Mouse (Mus musculus) CD4-positive, CD25-positive, alpha-beta regulatory T cell (primary cell): ENCODE data around the gene Tbcd. TPM values are rescaled to one million over a fixed set of nuclear protein-coding genes. Genes with fewer than 3 reads are reported as not detected.

Experiments used
- polyA plus RNA-seq: library from polyadenylated mRNA; unstranded; fragments of 100-300 nt; shearing (Covaris generic); gene quantifications from one replicate; pipeline ENCODE4 v1.2.1, GENCODE M21; 2017

Gene Tbcd
- 48.9 TPM for polyA plus RNA-seq

DNA sequence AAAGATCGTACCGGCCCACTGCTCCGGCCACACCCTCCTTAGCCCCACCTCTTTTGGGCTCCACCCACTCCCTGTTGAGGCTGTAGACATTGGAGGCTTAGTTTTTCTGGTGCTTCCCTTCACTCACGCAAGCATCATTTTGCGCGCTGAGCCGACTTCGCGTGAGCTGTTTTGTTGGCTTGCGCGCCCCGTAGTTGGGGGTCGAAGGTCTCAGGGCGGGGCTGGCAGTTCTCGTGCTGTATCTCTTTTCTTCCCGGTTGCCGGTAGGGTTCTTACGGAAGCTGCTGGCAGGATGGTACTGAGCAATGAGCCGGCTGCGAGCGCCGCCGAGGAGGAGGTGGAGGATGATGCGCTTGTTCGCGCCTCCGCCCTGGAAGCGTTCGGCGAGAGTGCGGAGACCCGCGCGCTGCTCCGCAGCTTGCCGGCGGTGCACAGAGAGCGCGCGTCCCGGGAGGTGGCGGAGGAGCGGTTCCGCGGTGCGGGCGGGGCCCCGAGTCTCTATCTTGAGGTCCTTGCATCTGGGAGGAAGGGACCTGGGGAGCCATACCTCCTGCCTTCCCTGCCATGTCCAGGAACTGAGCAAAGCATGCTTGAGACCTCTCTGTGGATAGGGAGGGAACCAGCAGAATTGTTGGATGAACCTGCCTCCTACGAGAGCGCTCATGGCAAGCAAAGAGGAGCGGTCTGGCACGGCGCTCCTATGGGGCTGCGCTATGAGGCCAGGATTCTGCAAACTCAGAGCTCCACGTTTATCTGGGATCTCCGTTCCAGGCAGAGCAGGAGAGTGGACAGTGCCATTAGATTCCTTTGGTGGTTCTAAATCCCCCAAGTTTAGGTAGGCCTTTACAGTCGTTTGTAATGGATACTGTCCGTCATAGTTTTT lies at the start of gene Tbcd:
TSS of gene Tbcd (plus strand) at position 197 of the 883 bp plus-strand sequence.

DNA sequence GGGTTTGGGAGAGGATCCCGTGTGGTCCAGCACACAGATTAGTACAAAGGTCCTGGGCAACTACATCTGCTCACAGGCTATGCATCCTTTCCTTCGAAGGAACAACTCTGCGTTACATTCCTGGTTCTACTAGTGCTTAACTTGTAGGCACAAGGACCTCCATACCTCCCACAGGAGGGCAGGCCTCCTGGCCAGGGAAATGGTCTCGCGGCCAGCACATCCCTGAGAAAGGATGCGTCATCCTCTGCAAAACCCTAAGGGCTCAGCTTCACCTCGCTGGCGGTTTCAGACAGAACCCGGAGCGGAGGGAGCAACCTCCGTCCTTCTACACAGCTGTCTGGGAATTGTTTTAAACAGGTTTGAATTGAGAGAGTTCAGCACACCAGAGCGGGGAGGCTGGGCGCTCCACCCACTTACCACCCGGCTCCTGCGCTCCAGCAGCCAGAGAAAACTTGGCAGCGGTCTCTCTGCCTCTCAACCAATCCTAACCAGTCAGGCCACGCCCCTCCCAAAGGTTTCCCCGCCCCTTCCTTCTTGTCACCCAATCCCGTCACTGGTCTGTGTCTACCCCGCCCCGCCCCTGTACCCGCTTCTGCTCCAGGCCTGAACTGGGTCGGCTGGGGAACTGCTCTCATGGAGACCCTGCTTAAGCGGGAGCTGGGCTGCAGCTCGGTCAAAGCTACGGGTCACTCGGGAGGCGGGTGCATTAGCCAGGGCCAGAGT lies 30.8 kb upstream of the Tbcd start, which contains the start of gene Fn3krp:
TSS of gene Fn3krp (plus strand) at position 572 of the 723 bp plus-strand sequence.

DNA sequence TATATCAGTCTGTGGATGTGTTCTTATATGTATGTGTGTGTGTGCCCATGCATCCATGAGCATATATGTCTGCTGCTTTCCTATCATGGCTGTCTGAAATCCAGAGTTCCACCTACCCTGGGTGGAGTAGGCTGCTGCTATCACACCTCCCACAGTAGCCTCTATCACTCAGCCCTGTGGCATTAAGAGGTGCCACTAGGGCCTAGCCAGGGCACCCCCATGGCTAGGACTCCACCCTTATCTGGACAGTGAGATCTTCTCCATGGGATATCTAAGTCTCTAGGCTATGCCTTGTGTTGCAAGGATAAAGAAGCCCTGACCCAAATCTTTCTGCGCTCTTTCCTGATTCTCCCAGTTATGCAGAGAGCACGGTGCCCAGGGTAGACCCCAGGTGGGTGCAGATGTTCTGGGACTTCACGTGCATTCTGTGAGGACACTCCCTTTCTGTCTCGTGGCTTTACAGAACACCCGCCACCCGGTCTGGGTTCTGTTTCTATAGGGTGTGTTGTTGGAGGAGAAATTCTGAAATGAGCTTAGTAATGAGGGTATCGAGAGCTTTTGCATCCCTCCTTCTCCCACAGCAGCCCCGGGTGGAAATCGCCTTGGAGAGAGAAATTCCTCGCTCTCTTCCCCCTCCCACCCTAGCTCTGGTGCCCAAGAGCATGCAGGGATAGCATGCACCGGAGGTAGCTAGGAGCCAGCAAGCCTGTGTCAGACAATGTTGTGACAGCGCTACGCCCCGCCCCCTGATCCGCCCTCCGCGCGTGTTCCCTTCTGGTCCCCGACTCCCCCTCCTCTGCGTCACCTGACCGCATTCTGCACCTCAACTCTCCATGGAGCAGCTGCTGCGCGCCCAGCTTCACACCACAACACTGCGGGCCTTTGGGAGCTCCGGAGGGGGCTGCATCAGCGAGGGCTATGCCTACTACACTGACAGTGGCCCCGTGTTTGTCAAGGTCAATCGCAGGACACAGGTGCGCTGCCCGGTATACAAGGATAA lies 17.3 kb upstream of the Tbcd start, which contains the start of gene Fn3k:
TSS of gene Fn3k (plus strand) at position 758 of the 1,000 bp plus-strand sequence.

GRCm38 (mm10) chr11:121519131-121519530 lies 67.4 kb downstream of the Tbcd start, which contains the start of gene Zfp750:
Gene Zfp750 (minus strand): TSS chr11:121519333.

Other genes starting within 250 kb of the Tbcd start
- gene Hexdc, start 247.5 kb upstream of the Tbcd start, polyA plus RNA-seq = 2.5 TPM
- 7.3 TPM for gene Ogfod3, start 247.2 kb upstream of the Tbcd start, polyA plus RNA-seq
- 115 TPM for gene Cybc1, start 222.6 kb upstream of the Tbcd start, polyA plus RNA-seq
- gene Narf, start 214.7 kb upstream of the Tbcd start, polyA plus RNA-seq = 34.2 TPM
- gene Foxk2, start 192.0 kb upstream of the Tbcd start, polyA plus RNA-seq = 18.2 TPM
- gene Wdr45b, start 97.5 kb upstream of the Tbcd start, polyA plus RNA-seq = 40.8 TPM
- not detected for gene Rab40b, start 63.7 kb upstream of the Tbcd start, polyA plus RNA-seq
- 0.45 TPM for gene Fn3krp, start 30.5 kb upstream of the Tbcd start, polyA plus RNA-seq
- gene Fn3k, start 17.0 kb upstream of the Tbcd start, polyA plus RNA-seq = 0.31 TPM
- 0.32 TPM for gene Zfp750, start 67.4 kb downstream of the Tbcd start, polyA plus RNA-seq
- gene B3gntl1, start 221.2 kb downstream of the Tbcd start, polyA plus RNA-seq = 11.4 TPM
- 2.0 TPM for gene Metrnl, start 249.6 kb downstream of the Tbcd start, polyA plus RNA-seq